Mouse (Mus musculus) skeletal muscle tissue, adult 2 months (tissue): ENCODE measurements around the gene Mbnl1.
A peak's percentile ranks its signal among the peaks of the same experiment; 100 is the strongest.

Experiments
- DNase-seq: peaks from one replicate; pipeline ENCODE4 v3.0.0-alpha.2; 2012; ENCODE audit warnings: low read depth, low spot score

Mbnl1 gene

DNA sequence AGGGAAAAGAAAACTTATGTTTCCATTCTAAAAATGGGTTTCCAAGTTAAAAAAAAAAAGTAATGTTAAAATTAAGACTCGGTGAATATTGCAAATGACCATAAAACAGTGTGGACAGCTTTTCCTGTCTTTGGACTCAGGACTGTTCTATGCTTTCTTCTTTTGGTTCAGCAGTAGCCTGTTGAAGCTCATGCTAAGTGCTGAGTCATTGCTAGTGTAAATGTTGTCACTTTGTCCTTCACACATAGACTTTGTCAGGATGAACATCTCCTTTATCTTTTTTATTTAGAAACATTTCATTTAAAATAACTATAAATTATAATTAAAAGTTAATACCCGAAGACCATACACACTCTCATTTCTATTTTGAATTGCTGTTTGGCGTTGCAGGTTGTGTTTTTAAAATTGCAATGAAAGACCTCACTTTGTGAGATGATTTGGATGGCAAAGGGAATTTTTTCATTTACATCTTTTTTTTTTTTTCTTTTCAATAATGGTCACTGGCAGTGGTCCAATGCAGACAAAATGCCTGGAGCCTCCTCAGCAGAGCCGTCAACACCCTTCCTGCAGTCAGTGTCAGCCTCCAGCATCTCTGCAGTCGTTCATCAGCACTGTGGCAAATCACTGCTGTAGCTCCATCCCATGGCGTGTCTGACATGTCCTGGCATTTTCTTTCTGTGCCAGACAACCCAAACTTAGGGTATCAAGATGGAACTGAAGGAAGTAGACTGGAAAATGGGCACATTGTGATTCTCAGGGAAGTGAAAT lies 96.4 kb downstream of the Mbnl1 start:
- DNase-seq: no peak

DNA sequence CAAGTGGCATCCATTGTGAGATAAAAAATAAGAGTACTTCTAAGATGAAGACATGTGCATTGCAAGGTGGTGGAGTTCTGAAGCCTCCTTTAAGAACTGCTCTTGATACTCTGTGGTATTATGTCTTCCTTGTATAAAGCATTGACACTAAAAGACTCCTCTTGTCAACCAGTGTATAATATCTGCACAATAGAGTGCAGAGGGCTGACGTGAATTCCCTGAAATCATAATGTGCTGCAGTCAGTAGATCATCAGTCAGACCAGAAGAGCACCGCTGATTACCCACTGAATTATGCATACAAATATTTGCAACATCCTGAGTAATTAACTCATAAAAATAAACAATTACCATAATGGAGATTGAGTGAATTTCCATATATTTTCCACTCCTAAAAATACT lies 97.2 kb downstream of the Mbnl1 start:
- DNase-seq: no peak

GRCm38 (mm10) chr3:60570491-60571022 lies 97.9 kb downstream of the Mbnl1 start:
- peak; percentile 90 for DNase-seq

DNA sequence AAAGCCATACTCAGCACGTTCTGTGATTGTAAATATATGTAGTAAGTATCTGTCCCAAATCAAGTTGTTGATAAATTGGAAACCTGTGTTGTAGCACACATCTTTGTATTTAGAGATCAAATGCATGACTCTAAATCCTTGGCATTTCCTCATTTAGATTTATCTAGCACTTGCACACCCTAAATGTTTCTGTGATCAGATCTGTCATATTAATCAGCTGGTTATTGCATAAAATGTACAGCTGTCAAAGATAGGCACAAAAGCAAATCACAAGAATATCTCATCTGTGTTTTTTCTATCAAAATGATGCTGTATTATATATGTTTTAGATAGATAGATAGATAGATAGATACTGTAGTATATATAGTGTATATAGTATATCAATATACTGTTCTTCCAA lies 98.9 kb downstream of the Mbnl1 start:
- DNase-seq: no peak

DNA sequence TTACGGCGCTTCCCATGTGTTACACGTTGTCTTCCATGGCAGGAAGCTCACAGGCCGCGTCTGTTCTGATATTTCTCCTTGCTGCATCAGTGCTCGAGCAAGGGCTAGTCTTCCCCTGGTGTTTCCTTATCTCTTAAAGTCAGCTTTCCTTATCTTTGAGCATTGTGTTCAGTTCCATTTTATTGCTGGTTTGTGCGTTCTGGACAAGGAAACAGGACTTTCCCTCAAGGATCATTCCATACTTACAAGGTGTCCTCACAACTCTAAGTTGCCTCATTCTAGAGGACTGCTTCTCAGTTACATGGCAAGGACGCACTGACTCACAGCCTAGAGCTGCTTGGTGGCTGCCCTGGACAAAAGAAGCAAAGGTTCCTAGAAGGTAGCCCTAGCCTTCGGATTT lies 101.6 kb downstream of the Mbnl1 start:
- peak; percentile 49 for DNase-seq

- DNase-seq: no peak
Measured at GRCm38 (mm10) chr3:60574849-60575524, 102.4 kb downstream of the Mbnl1 start.

GRCm38 (mm10) chr3:60575945-60576344 lies 103.3 kb downstream of the Mbnl1 start:
- DNase-seq: no peak

GRCm38 (mm10) chr3:60576366-60577046 lies 103.9 kb downstream of the Mbnl1 start:
- DNase-seq: peak; percentile 76

GRCm38 (mm10) chr3:60579880-60580279 lies 107.2 kb downstream of the Mbnl1 start:
- no peak for DNase-seq

DNA sequence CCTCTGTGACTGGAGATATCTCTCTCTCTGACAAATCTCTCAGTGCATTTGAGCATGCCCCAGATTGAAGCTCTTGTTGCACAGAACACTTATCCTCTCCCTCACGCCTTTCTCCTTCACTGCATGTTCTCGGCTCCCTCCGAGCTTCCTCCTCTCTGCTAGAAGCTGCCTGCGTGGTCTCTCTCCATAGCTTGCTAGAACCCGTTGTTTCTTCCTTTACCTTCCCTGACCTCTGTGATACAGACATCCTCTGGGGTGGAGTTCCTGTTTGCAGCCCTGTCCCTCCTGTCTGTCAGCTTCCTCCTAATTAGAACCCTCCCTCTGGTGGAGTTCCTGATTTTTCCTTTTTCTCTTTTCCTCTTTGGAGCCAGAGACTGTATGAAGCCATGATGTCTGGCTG lies 108.1 kb downstream of the Mbnl1 start:
- no peak for DNase-seq

GRCm38 (mm10) chr3:60582154-60582553 lies 109.5 kb downstream of the Mbnl1 start:
- DNase-seq: peak; percentile 89

- no peak for DNase-seq
Measured at GRCm38 (mm10) chr3:60582620-60583019, 110.0 kb downstream of the Mbnl1 start.

- no peak for DNase-seq
Measured at GRCm38 (mm10) chr3:60584704-60585103, 112.1 kb downstream of the Mbnl1 start.

DNA sequence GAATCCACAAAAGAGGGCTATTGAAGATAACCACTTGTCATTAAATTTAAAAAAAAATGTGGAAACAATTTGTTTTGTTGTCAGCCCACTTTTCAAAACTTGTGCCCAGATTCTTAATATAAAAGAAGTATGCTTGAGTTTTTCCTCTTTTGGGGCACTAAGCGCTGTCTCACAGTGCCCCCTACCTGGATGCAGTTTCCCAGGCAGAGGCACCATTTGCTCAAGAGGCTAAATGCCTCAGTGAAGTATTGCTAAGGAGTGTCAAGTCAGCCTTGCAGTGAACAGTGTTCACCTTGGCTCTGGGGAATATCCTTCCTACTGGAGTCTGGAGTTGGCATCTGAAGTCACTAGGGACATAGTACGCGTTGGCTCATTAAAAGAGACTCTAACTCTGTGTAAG lies 113.4 kb downstream of the Mbnl1 start:
- DNase-seq: no peak

DNA sequence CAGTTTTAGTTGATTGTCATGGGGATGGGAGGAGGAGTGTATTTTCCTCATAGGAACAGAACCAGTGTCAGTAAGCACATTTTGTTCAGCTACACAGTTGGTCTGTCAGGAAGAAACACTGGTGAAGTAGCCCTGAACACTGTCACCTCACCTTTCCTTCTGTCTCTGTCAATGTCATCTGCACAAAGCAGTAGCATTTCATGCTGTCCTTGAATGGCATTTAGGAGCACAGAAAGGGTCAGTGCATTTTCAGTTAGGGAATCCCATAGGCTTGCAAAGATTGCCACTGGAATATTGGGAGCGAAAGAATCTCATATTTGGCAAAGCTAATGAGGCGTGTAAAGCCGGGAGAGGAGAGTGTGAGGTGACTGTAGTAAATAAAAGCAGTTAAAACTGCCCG lies 114.5 kb downstream of the Mbnl1 start:
- DNase-seq: no peak

DNA sequence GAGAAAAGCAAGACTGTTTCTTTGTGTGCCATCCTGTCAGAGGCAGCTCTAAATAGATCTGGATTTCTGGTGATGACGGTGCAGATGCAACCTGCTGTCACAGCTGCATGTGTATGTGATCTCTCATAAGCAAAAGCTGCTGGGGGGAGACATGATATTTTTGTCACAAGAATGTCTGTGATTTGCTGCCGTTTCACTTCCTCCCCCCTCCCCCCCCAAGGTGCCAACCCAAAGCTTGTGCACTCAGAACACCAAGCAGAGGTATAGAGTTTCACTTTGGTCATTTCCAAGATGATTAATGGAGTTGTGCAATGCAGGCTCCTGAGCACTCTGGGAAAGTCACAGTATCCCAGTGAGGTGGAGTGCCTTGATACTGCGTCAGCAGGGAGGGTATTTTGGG lies 116.7 kb downstream of the Mbnl1 start:
- peak; percentile 96 for DNase-seq

DNA sequence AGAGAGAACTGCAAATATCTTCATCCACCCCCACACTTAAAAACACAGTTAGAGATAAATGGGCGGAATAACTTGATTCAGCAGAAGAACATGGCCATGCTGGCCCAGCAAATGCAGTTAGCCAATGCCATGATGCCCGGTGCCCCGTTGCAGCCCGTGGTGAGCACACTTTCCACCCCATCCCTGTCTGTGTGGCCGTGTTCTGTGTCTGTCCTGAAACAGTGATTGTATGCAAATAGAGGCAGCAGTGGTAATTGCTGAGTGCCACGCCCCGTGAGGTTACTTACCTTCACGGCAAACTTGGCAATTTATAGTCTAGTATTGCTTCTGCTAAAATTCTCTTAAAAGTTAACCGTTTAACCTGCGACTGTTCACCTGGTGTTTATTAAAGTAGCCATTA lies 123.0 kb downstream of the Mbnl1 start:
- no peak for DNase-seq

DNA sequence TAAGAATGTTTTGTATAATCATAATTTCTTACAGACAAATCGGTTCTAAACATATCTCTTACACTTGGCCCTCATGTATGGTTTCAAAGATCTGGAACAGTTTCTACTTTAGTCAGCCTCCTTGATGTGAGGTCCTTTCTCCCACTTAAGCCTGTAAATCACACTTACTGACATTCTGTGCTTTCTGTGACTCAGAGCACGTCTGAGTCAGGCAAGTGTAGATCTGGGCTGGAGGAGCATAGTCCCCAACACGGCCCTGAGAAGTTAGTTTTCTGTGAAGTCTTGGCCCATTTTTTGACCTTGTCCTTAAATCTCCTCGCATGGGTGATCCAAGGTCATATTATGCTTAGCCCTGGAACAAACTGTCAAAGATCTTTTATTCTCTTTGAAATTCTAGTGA lies 124.4 kb downstream of the Mbnl1 start:
- no peak for DNase-seq

- DNase-seq: no peak
Measured at GRCm38 (mm10) chr3:60601686-60602085, 129.1 kb downstream of the Mbnl1 start.

GRCm38 (mm10) chr3:60602923-60603549 lies 130.4 kb downstream of the Mbnl1 start:
- DNase-seq: no peak

DNA sequence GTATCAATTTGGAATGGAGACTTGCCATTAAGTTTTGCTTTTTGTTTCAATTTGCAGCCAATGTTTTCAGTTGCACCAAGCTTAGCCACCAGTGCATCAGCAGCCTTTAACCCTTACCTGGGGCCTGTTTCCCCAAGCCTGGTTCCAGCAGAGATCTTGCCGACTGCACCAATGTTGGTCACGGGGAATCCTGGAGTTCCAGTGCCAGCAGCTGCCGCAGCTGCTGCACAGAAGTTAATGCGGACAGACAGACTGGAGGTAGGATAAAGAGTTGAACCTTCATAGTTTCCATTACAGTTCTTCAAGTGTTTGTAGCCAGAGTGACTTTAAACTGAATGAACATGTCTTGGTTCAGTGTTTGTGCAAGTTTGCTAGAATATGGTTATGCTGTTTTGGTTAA lies 131.0 kb downstream of the Mbnl1 start:
- DNase-seq: no peak

DNA sequence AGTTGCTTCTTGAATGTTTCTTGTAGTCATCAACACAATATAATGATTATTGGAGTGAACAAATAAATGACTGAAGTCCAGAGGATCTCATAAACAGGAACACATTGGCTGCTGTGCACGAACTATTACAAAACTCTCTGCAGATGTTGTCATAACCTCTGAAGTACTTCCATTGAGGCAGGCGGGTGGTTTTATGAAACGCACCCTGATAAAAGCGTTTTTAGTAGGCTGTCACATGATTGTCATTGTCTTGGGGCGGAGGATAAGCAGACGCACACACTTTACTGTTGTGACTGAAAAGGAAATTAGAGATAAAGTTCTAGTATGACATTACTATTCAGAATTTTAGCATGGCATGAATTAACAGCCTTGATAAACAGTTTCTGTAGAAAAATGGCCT lies 131.6 kb downstream of the Mbnl1 start:
- DNase-seq: no peak
